Mouse (Mus musculus): Measurements from ENCODE around the gene Ldlr.
"Not testable (repeated sequence)": the region's sequence is repeated elsewhere in the genome, so short reads cannot be mapped to it uniquely, and the experiment has no call there.

The Ldlr gene

DNA sequence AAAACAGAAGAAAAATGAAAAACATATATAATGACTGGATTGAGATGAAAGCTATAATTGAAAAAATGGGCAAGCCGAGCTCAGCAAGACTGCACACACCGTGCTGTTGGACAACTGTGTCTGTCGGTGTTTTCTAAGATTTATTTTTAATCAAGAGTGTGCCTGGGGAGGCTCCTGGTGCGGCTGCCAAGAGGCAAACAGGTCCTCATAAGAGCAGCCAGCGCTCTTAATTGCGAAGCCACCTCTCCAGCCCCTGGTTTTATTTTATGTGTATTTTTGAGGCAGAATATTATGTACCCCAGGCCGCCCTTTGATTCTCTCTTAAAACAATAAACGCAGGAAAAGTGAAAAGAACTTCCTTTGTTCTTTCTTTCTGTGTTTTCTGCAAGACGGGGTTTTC lies 65.0 kb downstream of the Ldlr start:
- no peak for DNase-seq (ENCODE audit: low spot score in 2 of 2)

DNA sequence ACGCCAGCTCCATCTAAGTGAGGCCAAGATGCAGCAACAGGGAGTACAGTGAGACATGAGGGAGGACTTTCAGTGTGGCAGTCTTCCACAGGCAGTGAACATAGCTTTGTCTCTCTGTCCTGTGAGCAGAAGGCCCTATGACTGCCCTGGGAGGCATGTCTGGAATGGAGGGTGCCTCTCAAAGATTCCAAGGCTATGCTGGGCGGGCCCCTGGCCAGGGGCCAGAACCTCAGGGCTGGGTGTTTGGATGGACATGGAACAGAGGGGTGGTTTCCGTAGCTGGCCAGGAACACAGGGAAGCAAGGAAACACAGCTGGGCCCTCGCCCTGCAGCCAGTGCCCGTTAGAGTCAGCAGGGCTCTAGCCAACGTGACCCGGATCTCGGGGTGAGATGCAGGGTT lies 68.6 kb downstream of the Ldlr start:
- no peak for DNase-seq (ENCODE audit: low spot score in 2 of 2)

DNA sequence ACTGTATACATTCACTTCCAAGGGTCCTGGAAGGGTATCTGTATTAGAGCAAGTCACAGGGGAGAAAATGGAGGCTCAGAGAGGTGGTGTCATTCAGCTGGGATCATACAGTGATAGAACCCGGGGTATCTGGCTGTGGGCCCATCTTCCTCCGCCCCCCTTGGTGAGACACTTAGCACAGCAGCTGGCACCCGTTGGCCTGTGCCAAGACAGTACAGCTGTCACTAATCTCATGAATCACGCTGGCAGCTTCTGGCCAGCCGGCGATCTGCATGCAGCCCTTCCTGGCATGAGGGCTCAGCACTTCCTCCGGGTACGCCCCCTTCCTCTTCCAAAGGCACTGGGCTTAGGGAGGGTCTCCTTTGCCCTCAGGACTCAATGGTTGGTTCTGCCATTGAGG lies 69.4 kb downstream of the Ldlr start:
- peak; percentile 37 to 62 for DNase-seq (ENCODE audit: low spot score in 2 of 2)

DNA sequence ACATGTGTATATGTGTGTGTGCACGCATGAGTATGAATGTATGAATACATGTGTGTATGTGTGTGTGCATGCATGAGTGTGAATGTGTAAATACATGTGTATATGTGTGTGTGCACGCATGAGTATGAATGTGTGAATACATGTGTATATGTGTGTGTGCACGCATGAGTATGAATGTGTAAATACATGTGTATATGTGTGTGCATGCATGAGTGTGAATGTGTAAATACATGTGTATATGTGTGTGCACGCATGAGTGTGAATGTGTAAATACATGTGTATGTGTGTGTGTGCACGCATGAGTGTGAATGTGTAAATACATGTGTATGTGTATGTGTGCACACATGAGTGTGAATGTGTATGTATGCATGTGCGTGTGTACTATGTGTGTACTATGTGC lies 70.2 kb downstream of the Ldlr start:
- DNase-seq (ENCODE audit: low spot score in 2 of 2): not testable (repeated sequence)

DNA sequence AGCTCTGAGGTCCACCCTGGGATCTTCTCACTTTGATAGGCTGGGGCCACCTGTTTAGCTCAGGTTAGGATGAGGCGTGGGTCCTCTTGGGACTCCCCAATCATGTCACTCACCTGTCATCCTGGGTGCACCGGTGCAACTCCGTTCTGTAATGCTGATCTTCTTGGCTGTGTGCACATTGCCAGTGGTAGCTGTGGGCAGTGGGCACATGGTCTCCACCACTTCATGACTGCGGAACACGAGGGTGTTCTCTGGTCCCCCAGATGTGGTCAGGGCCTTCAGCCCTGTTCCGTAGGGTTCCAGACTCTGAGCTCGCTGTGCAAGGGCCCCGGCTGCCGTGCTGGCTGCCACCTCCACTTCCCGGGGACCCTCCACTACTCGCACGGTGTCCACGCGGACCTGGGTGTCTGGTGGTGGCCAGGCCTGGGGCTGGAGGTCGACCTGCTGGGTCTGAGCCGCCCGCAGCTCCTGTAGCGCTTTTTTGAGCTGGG lies 71.1 kb downstream of the Ldlr start:
- DNase-seq (ENCODE audit: low spot score in 2 of 2): no peak

DNA sequence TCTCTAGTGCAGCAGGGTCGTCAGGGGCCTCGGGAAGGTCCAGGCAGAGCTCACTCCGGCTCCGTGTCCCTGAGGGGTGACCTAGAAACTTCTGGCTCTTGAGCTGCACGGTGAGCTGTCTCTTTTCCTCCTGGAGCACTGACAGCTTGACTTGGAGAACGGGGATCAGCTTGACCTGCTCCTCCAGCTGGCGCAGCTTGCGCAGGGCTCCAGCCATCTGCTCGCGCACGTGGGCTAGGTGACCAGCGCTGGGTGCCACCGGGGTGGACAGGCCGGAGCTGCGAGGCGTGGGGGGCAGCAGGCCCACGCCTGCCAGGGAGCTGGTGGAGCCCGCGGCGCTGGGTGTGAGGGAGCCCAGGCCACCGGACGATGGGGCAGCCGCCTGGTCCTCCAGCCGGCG lies 71.6 kb downstream of the Ldlr start:
- DNase-seq (ENCODE audit: low spot score in 2 of 2): no peak

DNA sequence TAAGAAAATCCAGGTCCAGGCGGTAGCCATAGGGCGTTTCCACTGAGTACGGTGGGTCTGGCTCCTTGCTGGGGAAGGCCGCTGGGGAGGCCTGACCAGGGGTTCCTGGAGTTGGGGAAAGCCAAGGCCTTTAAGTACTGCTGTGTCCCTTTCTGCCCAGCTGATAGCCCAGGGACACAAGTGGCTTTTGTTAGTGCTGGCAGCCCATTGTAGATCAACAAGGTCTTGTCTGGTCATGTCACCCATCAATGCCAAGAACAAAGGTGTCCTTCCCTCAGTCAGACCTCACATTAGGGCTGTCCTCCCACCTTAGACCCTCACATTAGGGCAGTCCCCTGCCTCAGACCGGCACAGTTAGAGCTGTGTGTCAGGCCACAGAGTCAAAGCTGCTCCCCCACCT lies 72.3 kb downstream of the Ldlr start:
- no peak for DNase-seq (ENCODE audit: low spot score in 2 of 2)

DNA sequence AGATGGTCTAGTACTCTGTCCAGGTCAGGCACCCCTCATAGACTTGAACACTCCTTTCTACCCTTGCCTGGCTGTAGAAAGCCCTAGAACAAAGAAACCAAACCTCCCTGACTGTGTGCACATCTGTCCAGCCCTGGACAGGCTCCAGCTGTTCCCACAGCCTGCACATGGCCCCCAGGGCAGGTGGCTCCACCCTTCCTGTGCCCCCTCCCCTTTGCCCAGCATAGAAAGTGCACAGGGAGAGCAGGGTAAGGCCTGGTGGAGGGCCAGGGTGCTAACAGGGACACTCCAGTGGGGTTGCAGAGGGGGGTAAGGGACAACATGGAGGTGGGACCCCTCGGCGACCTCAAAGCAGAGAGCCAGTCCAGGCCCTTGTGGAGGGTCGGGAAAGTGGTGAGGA lies 73.0 kb downstream of the Ldlr start:
- no peak for DNase-seq (ENCODE audit: low spot score in 2 of 2)

DNA sequence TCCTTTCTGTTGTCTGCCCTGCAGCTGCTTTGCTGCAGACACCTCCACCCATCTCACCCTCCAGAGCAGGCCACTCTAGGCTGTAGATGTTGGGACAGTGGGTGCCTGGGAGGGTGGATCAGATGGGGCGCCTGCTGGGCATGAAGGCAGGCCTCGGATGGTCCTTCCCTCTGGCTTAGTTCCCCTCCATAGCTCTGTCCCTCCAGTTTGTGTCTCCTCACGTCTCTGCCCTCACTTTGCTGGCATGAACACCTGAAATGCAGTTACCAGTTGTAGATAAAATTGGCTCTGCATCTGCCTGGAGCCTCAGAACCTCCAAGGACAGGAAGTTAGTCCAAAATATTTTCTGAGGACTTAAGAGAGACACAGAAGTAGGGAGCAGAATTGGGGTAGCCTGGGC lies 73.6 kb downstream of the Ldlr start:
- DNase-seq (ENCODE audit: low spot score in 2 of 2): no peak

DNA sequence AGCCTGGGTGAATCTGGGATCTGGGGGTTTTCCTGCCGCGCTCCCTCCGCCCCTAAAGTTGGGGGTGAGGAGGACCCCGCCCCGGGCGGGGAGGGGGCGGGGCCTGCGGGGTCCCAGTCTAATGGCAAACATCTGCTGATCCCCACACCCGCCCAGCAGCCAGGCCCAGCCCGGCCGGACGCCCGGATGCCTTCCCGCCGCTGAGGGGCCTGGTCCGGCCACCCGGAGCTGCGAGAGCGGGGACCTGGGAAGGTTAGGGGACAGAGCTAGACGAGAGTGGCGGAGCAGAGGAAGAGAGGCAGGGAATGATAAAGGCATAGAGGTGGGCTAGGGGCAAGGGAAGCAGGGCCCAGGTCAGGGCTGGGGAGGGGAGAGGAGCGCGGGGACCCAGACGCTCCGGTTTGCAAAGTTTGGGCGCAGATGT lies 74.7 kb downstream of the Ldlr start:
- no peak for DNase-seq (ENCODE audit: low spot score in 2 of 2)

DNA sequence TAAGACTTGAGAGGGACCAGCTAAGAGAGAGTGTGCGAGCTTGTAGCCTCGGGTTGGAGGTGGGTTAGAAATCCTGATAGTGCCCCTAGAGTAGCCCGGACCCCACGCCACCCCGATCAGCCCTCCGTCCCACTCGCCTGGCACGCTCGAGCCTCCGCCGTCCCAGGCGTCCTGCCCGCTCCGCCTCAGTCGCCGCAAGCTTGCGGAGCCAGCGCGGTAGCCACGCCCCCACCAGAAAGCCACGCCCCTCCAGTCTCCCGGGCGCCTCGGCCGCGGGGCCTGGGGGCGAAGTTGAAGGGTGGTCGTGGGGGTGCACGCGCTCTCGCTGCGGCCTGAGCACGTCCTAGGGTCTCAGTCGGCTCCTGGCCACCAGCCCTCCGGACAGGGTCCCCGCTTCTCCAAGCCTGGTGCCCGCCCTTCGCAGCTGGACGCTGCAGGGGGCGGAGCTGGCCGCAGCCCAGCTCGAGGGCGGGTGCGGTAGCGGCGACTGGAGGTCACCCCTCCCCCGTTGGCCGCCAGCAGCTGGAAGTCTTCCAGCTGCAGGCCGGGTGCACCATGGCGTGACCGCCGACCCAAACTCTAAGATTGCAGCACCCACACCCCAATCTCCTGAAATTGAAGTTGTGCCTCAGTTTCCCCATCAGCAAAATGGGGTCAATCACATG lies 75.2 kb downstream of the Ldlr start, which contains the start of gene Kank2:
Gene Kank2, minus strand, starts transcription at position 400 of the 665 bp plus-strand sequence.
- DNase-seq (ENCODE audit: low spot score in 2 of 2): peak in 1 of 2 experiments; percentile 60

DNA sequence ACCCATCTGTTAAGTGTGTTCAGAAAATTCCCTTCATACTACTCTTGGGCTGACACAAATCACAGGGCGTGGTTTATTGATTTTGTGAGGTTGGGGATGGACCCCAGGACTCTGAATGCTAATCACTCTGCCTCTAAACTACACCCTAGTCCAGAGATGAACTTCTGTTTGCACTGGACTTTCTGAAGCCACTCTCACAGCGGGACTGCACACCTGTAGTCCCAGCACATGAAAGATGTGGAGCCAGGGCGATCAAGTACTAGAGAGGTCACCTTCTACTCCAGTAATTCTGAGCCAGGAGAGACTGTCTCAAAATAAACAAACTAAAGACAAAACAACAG lies 75.7 kb downstream of the Ldlr start:
- no peak for DNase-seq (ENCODE audit: low spot score in 2 of 2)

All from left cerebral cortex, adult 9 months (tissue).